In the genomic region with DNA sequence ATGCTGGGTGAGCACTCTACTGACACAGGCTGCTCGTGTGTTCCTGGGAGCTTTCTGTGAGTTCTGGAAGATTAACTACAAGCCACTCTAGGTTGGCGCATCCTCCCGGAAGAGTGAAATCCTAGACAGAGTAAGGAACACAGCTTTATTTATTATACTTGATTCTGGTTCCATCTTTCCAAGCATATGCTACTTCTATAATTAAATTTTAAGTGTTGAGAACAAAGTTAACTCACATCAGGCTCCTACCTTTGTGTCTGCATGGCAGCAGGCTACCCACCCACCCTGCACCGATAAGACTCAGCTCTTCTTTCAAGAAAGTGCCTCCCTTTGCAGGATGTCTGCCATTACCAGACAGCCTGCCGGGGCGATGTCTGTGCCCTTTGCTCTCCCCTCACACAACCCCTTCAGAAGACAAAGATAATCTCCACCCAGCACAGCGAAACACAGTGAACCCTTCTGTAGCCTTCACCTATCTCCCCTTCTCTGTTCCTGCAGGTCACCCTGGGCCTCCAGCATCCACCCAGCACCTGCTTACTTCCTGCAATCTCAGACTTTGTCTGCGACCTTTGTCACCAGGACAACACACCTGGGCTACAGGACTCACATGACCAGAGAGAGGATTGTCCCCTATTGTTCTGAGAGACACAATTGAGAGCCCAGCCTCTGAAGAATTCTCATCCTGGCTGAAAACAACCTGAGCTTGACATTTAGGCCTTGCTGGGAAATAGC, we compare ENCODE assay signal across 21 mouse cellular contexts. TPM values are rescaled to one million over a fixed set of nuclear protein-coding genes. Genes with fewer than 3 reads are reported as not detected.
DNase-seq lines count a peak whose midpoint lies in the region; ATAC-seq and TF ChIP-seq lines count a peak whose summit lies in the region.
"Had no signal": no experiment of that assay in that cellular context is flagged by ENCODE, and none has a peak within 500 bp of the region (broad histone marks: within the 10 kb centered on the region; RNA-seq: fewer than 3 reads in every experiment).

No protein-coding gene starts in this region.

- no peak for TF ChIP-seq CTCF in stomach, postnatal 0 days (IDR thresholded peaks at IDR 0.05; ENCODE audit: low read depth)

- DNase-seq in kidney, adult 18-20 months, result no peak
- DNase-seq in stomach, postnatal 0 days (ENCODE audit: low spot score), result no peak
- DNase-seq in adrenal gland, postnatal 14 days, result no peak
- no peak for DNase-seq in limb, embryonic 10.5 days (ENCODE audit: low spot score)
- DNase-seq: adrenal gland, adult 8-10 months; cerebellum, adult 11 months; gastrocnemius, postnatal 36 days; kidney, postnatal 25 days; retina, postnatal 1 day; thymus, postnatal 4 days had no signal

- H3K9me3 ChIP-seq in kidney, embryonic 14.5 days (ENCODE audit: control insufficient read depth, low read length), result no peaks in the 10 kb centered on the region
- H3K9me3 ChIP-seq in stomach, embryonic 16.5 days (replicated peaks; ENCODE audit: control insufficient read depth, low read length), result no peaks in the 10 kb centered on the region
- no peaks in the 10 kb centered on the region for H3K9me3 ChIP-seq in stomach, postnatal 0 days (ENCODE audit: control insufficient read depth, low read length)
- no peaks in the 10 kb centered on the region for H3K9me3 ChIP-seq in intestine, embryonic 16.5 days (ENCODE audit: control insufficient read depth, low read length)
- no peaks in the 10 kb centered on the region for H3K9me3 ChIP-seq in limb, embryonic 10.5 days (replicated peaks)
- H3K9me3 ChIP-seq: forebrain, embryonic 13.5 days; heart, embryonic 15.5 days; hindbrain, embryonic 10.5 days; limb, embryonic 12.5 days; liver, embryonic 15.5 days; midbrain, embryonic 12.5 days had no signal

- no peak overlapping the region for H3K4me3 ChIP-seq in kidney, embryonic 14.5 days (ENCODE audit: low read length)
- no peak overlapping the region for H3K4me3 ChIP-seq in stomach, embryonic 16.5 days (replicated peaks; ENCODE audit: low read length)
- no peak overlapping the region for H3K4me3 ChIP-seq in stomach, postnatal 0 days (ENCODE audit: low read depth, low read length)
- H3K4me3 ChIP-seq in intestine, embryonic 16.5 days (ENCODE audit: low read length), result no peak overlapping the region
- no peak overlapping the region for H3K4me3 ChIP-seq in limb, embryonic 10.5 days
- H3K4me3 ChIP-seq: forebrain, embryonic 13.5 days; heart, embryonic 15.5 days; hindbrain, embryonic 10.5 days; limb, embryonic 12.5 days; liver, embryonic 15.5 days; midbrain, embryonic 12.5 days had no signal

- H3K36me3 ChIP-seq in kidney, embryonic 14.5 days (ENCODE audit: control insufficient read depth, insufficient read depth, low read length), result peaks cover 15% of the 10 kb centered on the region
- H3K36me3 ChIP-seq in stomach, embryonic 16.5 days (ENCODE audit: control insufficient read depth, insufficient read depth, low read length), result peaks cover 6% of the 10 kb centered on the region
- no peaks in the 10 kb centered on the region for H3K36me3 ChIP-seq in stomach, postnatal 0 days (ENCODE audit: control insufficient read depth, insufficient read depth, low read length)
- H3K36me3 ChIP-seq in intestine, embryonic 16.5 days (ENCODE audit: control insufficient read depth, insufficient read depth, low read length), result 0 out of 2 replicates have a peak, but pooled peaks cover 2% of the 10 kb centered on the region
- peaks cover 15% of the 10 kb centered on the region for H3K36me3 ChIP-seq in limb, embryonic 10.5 days

- peak; percentile 19; the same call in 1 of the 2 replicates for ATAC-seq in kidney, embryonic 14.5 days (ENCODE audit: low FRiP score, low TSS enrichment)
- peak; percentile 50; the same call in 1 of the 2 replicates for ATAC-seq in stomach, embryonic 16.5 days (ENCODE audit: insufficient read depth, low FRiP score)
- no peak for ATAC-seq in stomach, postnatal 0 days (ENCODE audit: low FRiP score, low TSS enrichment)
- peak; percentile 91 for ATAC-seq in intestine, embryonic 16.5 days
- ATAC-seq: forebrain, embryonic 13.5 days; lung, postnatal 0 days had no signal

- peaks cover 13% of the 10 kb centered on the region; the same call in 1 of the 2 replicates for H3K4me1 ChIP-seq in kidney, embryonic 14.5 days (ENCODE audit: control insufficient read depth, insufficient read depth, low read length)
- 0 out of 2 replicates have a peak, but pooled peaks cover 2% of the 10 kb centered on the region for H3K4me1 ChIP-seq in stomach, embryonic 16.5 days (ENCODE audit: control insufficient read depth, insufficient read depth, low read length)
- H3K4me1 ChIP-seq in stomach, postnatal 0 days (replicated peaks; ENCODE audit: control insufficient read depth, insufficient read depth), result no peaks in the 10 kb centered on the region
- peaks cover 32% of the 10 kb centered on the region for H3K4me1 ChIP-seq in intestine, embryonic 16.5 days (ENCODE audit: control insufficient read depth, insufficient read depth, low read length)
- H3K4me1 ChIP-seq in limb, embryonic 10.5 days, result peaks cover 13% of the 10 kb centered on the region
- H3K4me1 ChIP-seq: midbrain, embryonic 12.5 days had no signal

- H3K9ac ChIP-seq in kidney, embryonic 14.5 days (ENCODE audit: low read depth, low read length), result no peak overlapping the region
- no peak overlapping the region for H3K9ac ChIP-seq in stomach, embryonic 16.5 days (ENCODE audit: low read length)
- H3K9ac ChIP-seq in stomach, postnatal 0 days (ENCODE audit: low read length), result no peak overlapping the region
- H3K9ac ChIP-seq in intestine, embryonic 16.5 days (ENCODE audit: low read depth, low read length), result no peak overlapping the region
- H3K9ac ChIP-seq: forebrain, embryonic 13.5 days; heart, embryonic 15.5 days; limb, embryonic 12.5 days; liver, embryonic 15.5 days; midbrain, embryonic 12.5 days had no signal

- H3K27me3 ChIP-seq in kidney, embryonic 14.5 days (ENCODE audit: control insufficient read depth, insufficient read depth, low read length), result no peaks in the 10 kb centered on the region
- no peaks in the 10 kb centered on the region for H3K27me3 ChIP-seq in stomach, embryonic 16.5 days (ENCODE audit: control insufficient read depth, insufficient read depth, low read length)
- no peaks in the 10 kb centered on the region for H3K27me3 ChIP-seq in stomach, postnatal 0 days (ENCODE audit: control insufficient read depth, insufficient read depth, low read length)
- H3K27me3 ChIP-seq in intestine, embryonic 16.5 days (replicated peaks; ENCODE audit: control insufficient read depth, insufficient read depth, low read length), result no peaks in the 10 kb centered on the region
- H3K27me3 ChIP-seq in limb, embryonic 10.5 days (ENCODE audit: low read depth, poor library complexity, severe bottlenecking), result no peaks in the 10 kb centered on the region
- H3K27me3 ChIP-seq: CH12.LX; forebrain, embryonic 13.5 days; heart, embryonic 15.5 days; limb, embryonic 12.5 days; liver, embryonic 15.5 days; midbrain, embryonic 12.5 days had no signal

- no peak for TF ChIP-seq EP300 in stomach, postnatal 0 days (optimal IDR thresholded peaks at IDR 0.05)

- 41% methylated on average over 8 of the region's 8 CpGs for WGBS in kidney, embryonic 14.5 days
- WGBS in stomach, embryonic 16.5 days, result 63% methylated on average over 8 of the region's 8 CpGs
- 57% methylated on average over 8 of the region's 8 CpGs for WGBS in stomach, postnatal 0 days
- WGBS in intestine, embryonic 16.5 days, result 62% methylated on average over 8 of the region's 8 CpGs
- 84% methylated on average over 8 of the region's 8 CpGs for WGBS in limb, embryonic 10.5 days

- H3K27ac ChIP-seq in kidney, embryonic 14.5 days (ENCODE audit: low read depth, low read length), result peak overlapping the region; percentile 43
- H3K27ac ChIP-seq in stomach, embryonic 16.5 days (ENCODE audit: low read length), result no peak overlapping the region
- H3K27ac ChIP-seq in stomach, postnatal 0 days (replicated peaks), result no peak overlapping the region
- peak overlapping the region; percentile 89 for H3K27ac ChIP-seq in intestine, embryonic 16.5 days (ENCODE audit: low read length)
- H3K27ac ChIP-seq in limb, embryonic 10.5 days, result no peak overlapping the region
- H3K27ac ChIP-seq: forebrain, embryonic 13.5 days; heart, embryonic 15.5 days; hindbrain, embryonic 10.5 days; limb, embryonic 12.5 days; liver, embryonic 15.5 days; midbrain, embryonic 12.5 days had no signal

- no peak overlapping the region for H3K4me2 ChIP-seq in kidney, embryonic 14.5 days (replicated peaks; ENCODE audit: low read depth, low read length)
- H3K4me2 ChIP-seq in stomach, embryonic 16.5 days (ENCODE audit: low read depth, low read length), result no peak overlapping the region
- no peak overlapping the region for H3K4me2 ChIP-seq in stomach, postnatal 0 days (replicated peaks; ENCODE audit: low read depth)
- no peak overlapping the region for H3K4me2 ChIP-seq in intestine, embryonic 16.5 days (ENCODE audit: low read depth, low read length)
- H3K4me2 ChIP-seq: forebrain, embryonic 13.5 days; heart, embryonic 15.5 days; limb, embryonic 12.5 days; liver, embryonic 15.5 days; midbrain, embryonic 12.5 days had no signal

RNA-seq across cellular contexts. Expression of a gene that starts 26.2 kb away (rescaled TPM):
- 66.4 and 84.7 TPM in 2 replicates for polyA plus RNA-seq in kidney, embryonic 14.5 days (2014; fragmentation: Nextera tagmentation; extraction: Ambion mirVana)
- polyA plus RNA-seq in stomach, embryonic 16.5 days (2015; fragmentation: Nextera tagmentation; extraction: Ambion mirVana), result 24.9 and 26.7 TPM in 2 replicates
- polyA plus RNA-seq in stomach, postnatal 0 days (2015; fragmentation: Nextera tagmentation; extraction: Ambion mirVana), result 69.9 and 71.5 TPM in 2 replicates
- 30.0 and 42.5 TPM in 2 replicates for polyA plus RNA-seq in intestine, embryonic 16.5 days (2015; fragmentation: Nextera tagmentation; extraction: Ambion mirVana)
- 323 and 324 TPM in 2 replicates for total RNA-seq in adrenal gland, postnatal 14 days (2021)
- polyA plus RNA-seq in limb, embryonic 10.5 days (2016; fragmentation: Nextera tagmentation; extraction: Ambion mirVana), result 38.7 and 38.8 TPM in 2 replicates

Comparison
In these comparisons a context has a peak if more than half of its experiments do, and no peak if none do; other contexts are left out.
1. H3K27ac ChIP-seq: peak in kidney, embryonic 14.5 days (single experiment) and intestine, embryonic 16.5 days (single experiment); none in stomach, embryonic 16.5 days (single experiment), stomach, postnatal 0 days (single experiment) and limb, embryonic 10.5 days (single experiment).